Mouse (Mus musculus) G1E (cell line): ENCODE results near the gene Amfr. TPM values are rescaled to one million over a fixed set of nuclear protein-coding genes. Genes with fewer than 3 reads are reported as not detected.

Experiments
- ATAC-seq: 2 replicates; pipeline ENCODE4 v1.8.0; 2016; ENCODE audit warnings: mild to moderate bottlenecking; ENCODE audit not compliant: insufficient number of reproducible peaks, poor library complexity, low FRiP score, severe bottlenecking; ENCODE audit errors: extremely low read depth
- DNase-seq: peaks from one replicate; pipeline ENCODE4 v3.0.0; 2012; ENCODE audit warnings: low spot score
- H3K27me3 ChIP-seq: 2 replicates; pipeline ENCODE4 v1.6.1; 2012; ENCODE audit warnings: mild to moderate bottlenecking, low read length, inconsistent platforms; ENCODE audit not compliant: insufficient read depth
- H3K36me3 ChIP-seq: replicated peaks from 2 replicates; pipeline ENCODE3; 2012; ENCODE audit warnings: mild to moderate bottlenecking, inconsistent platforms
- H3K4me1 ChIP-seq: 2 replicates; pipeline ENCODE4 v1.6.1; 2012; ENCODE audit warnings: low read depth, low read length, inconsistent platforms, mixed read lengths; ENCODE audit not compliant: insufficient read depth
- H3K4me3 ChIP-seq: 2 replicates; pipeline ENCODE4 v1.5.1; 2012; ENCODE audit warnings: low read depth, mild to moderate bottlenecking, inconsistent platforms, low read length, moderate library complexity, mixed read lengths
- H3K9me3 ChIP-seq: replicated peaks from 2 replicates; pipeline ENCODE4 v1.6.1; 2012; ENCODE audit warnings: inconsistent platforms
- CTCF ChIP-seq: IDR thresholded peaks from 2 replicates; pipeline ENCODE4 v1.5.1; 2012; ENCODE audit warnings: low read depth, low read length, inconsistent platforms, mixed read lengths
- GATA1 ChIP-seq: IDR thresholded peaks from 2 replicates; pipeline ENCODE4 v1.6.1; 2012; ENCODE audit warnings: borderline replicate concordance, low read length, inconsistent platforms, mixed read lengths
- GATA2 ChIP-seq: IDR thresholded peaks from 2 replicates; pipeline ENCODE4 v1.6.1; 2012; ENCODE audit warnings: low read depth, low read length, inconsistent platforms, borderline replicate concordance
- POLR2AphosphoS5 ChIP-seq: IDR thresholded peaks from 2 replicates; pipeline ENCODE4 v1.6.1; 2012; ENCODE audit warnings: low read depth, low read length, inconsistent platforms; ENCODE audit not compliant: insufficient replicate concordance
- TAL1 ChIP-seq: conservative IDR thresholded peaks from 2 replicates; pipeline ENCODE4 v1.6.1; 2012; ENCODE audit warnings: low read depth, low read length, inconsistent platforms, mixed read lengths
- polyA plus RNA-seq: library from polyadenylated mRNA; stranded (reverse); fragments of >175 nt; gene quantifications from 2 replicates; pipeline ENCODE4 v1.2.3, GENCODE M21; 2012
- total RNA-seq, 2 experiments: library from RNA; stranded (forward) in 1 of 2; stranded (reverse) in 1 of 2; fragments of 200-1000 nt in 1 of 2; fragments of >200 nt in 1 of 2; fragmentation: Nextera tagmentation in 1 of 2; gene quantifications; 2 replicates each; pipeline ENCODE4 v1.2.3; 2014 to 2017

Gene Amfr
- total and polyA plus RNA-seq, 3 experiments, result 26.1 to 108 (median 35.7) TPM

DNA sequence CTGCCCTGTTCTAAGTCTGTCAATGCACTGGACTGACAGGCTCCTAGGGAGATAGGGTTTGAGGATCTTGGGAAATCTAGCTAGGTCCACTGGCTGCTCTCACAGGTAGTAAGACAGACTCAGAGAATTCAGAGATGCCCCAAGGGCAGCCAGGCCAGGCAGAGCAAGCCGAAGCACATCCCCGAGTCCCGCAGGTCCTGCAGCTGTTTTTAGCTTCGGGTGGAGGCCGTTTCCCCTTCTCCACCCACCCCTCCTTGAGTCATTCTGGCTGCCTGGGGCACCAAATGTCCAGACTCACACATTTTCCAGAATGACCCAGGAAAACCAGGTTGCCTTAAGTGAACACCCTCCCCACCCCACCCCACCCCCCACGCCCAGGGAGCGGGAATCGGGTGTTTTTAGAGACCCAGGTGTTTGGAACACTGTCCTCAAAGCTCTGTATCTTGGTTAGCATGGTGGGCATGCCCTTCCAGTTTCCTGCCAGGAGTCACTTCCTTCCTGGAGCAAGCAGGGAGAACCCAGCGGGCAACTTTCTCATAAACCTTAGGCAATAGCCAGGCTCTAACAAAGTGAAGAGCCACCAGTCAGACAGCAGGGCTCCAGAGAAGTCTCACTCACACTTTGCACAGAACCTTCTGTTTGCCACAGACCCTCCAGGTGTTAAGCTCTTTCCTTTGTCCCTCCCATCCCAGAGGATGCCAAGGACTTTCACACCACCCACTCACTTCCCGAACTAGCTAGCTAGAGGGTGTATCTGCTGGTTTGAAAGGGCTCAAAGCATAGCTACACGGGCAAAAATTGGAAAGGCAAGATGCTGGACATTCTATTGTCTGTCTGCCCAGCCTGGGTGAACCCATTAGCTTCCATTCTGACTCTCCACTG is 71.9 kb downstream of the Amfr start:
- TF ChIP-seq POLR2AphosphoS5, result no peak
- H3K4me3 ChIP-seq, result no peak overlapping the region
- DNase-seq (no peak), ATAC-seq (no peak)
- H3K9me3 ChIP-seq, result no peaks in the 10 kb centered on the region
- no peaks in the 10 kb centered on the region for H3K4me1 ChIP-seq
- H3K27me3 ChIP-seq, result peaks cover 4% of the 10 kb centered on the region
- H3K36me3 ChIP-seq, result no peaks in the 10 kb centered on the region

DNA sequence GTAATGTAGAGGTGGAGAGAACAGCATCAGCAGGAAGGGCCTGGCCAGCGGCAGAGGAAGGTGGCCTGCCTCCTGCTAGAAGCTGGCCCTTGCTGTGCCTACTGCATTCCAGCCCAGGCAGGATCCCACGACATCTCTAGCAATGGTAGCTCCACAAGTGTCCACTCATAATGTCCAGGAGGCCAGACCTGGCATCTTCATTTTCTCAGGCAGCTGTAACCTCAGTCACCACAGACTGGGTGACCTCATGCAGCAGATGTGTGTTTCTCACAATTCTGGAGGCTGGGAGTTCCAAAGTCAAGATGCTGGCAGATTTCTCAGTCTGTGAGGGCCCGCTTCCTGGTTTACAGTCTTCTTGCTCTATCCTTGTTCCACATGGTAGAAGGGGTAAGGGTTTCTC is 74.4 kb downstream of the Amfr start:
- H3K4me1 ChIP-seq, result no peaks in the 10 kb centered on the region
- H3K27me3 ChIP-seq, result peaks cover 4% of the 10 kb centered on the region
- H3K4me3 ChIP-seq, result no peak overlapping the region
- no peak for DNase-seq
- ATAC-seq, result no peak
- H3K36me3 ChIP-seq, result no peaks in the 10 kb centered on the region
- TF ChIP-seq GATA2, result no peak
- no peak for TF ChIP-seq GATA1
- TF ChIP-seq POLR2AphosphoS5, result no peak
- no peak for TF ChIP-seq CTCF
- no peak for TF ChIP-seq TAL1
- no peaks in the 10 kb centered on the region for H3K9me3 ChIP-seq

DNA sequence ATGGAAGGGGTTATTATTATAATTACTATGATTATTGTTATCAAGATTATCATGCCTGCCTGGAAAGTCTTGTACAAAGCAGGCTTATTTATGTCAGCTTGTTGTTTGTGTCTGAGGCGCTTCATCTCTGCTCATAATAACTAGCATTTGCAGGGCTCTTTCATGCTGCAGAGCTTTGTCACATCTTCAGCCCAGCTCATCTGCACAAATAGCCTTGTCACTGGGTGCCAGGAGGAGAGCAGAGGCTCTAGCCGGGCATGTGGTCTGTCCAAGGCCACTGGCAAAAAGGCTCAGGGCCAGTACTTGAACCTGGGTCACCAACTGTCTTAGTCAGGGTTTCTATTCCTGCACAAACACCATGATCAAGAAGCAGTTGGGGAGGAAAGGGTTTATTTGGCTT is 79.4 kb downstream of the Amfr start:
- Histone ChIP-seq H3K4me3 (no peak overlapping the region), H3K4me1 (no peaks in the 10 kb centered on the region), H3K27me3 (peaks cover 3% of the 10 kb centered on the region), H3K9me3 (no peaks in the 10 kb centered on the region), H3K36me3 (no peaks in the 10 kb centered on the region)
- ATAC-seq (no peak), DNase-seq (no peak)
- TF ChIP-seq CTCF (no peak), POLR2AphosphoS5 (no peak), TAL1 (no peak), GATA1 (no peak), GATA2 (no peak)

DNA sequence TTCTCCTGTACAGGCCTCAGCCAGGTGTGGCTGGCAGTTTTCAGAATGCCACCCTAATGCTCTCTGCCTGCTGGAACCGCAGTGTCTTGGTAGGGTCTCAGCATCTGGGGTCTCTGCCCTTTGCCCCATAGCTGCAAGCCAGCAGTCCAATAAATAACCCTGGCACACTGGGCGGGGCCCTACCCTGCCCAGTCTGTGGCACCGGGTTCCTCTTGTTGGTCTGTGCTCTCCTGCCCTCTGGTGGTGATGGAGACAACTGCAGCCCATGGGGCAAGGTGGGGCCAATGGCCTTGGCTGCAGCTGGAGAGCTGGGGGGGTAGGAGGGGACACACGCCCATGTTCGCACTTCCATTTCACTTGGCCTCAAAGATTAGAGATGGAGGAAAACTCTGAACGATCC is 79.8 kb downstream of the Amfr start:
- peak; percentile 61 for DNase-seq
- Histone ChIP-seq H3K9me3 (no peaks in the 10 kb centered on the region), H3K4me1 (no peaks in the 10 kb centered on the region), H3K27me3 (no peaks in the 10 kb centered on the region), H3K4me3 (no peak overlapping the region), H3K36me3 (no peaks in the 10 kb centered on the region)
- peak; percentile 57 for ATAC-seq
- TF ChIP-seq CTCF (peak; percentile 74), TAL1 (no peak)

DNA sequence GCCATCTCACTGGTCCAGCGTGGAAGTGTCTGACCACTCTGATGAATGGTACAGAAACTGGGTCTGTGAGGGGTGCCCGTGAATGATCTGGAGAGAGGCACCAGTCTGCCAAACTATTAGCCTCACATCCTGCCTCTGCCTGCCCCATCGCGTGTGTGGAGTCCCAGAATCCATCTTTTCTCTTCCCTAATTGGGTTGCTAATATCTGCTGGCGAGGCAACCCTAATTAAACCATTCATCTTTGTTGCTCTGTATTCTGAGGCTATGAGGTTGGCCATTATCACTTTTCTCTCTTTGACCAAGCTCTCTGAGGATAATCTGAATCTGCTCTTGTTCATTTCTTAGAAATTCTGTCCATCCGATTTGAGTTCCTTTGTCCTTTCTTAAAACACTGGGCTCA is 81.3 kb downstream of the Amfr start:
- Histone ChIP-seq H3K9me3 (peaks cover 8% of the 10 kb centered on the region), H3K36me3 (no peaks in the 10 kb centered on the region), H3K4me3 (no peak overlapping the region), H3K27me3 (no peaks in the 10 kb centered on the region), H3K4me1 (no peaks in the 10 kb centered on the region)
- TF ChIP-seq POLR2AphosphoS5 (no peak), GATA1 (no peak), TAL1 (no peak), CTCF (no peak), GATA2 (no peak)
- no peak for ATAC-seq
- no peak for DNase-seq

DNA sequence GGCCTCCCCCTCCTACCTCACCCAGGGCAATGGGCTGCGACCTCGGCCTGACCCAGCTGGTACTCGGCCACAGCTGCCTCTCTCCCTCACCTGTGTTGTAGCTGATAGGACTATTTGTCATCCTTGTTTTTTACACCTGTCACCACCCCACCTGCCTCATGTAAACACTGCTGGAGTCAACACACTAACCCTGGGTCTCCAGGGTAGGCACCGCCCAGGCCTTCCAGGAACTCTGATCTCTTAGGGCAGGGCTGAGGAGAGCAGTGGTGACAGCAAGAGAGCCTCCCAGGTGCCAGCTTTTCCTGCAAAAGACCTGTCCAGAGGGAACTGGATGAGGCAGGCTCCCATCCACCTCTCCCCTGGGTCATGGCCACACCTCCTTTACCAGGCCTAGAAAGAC is 83.4 kb downstream of the Amfr start:
- peaks cover 11% of the 10 kb centered on the region for H3K9me3 ChIP-seq
- DNase-seq (no peak), ATAC-seq (no peak)
- no peaks in the 10 kb centered on the region for H3K4me1 ChIP-seq
- H3K36me3 ChIP-seq, result no peaks in the 10 kb centered on the region
- no peaks in the 10 kb centered on the region for H3K27me3 ChIP-seq
- no peak overlapping the region for H3K4me3 ChIP-seq
- TF ChIP-seq GATA2 (no peak), CTCF (no peak), POLR2AphosphoS5 (no peak), GATA1 (no peak), TAL1 (no peak)

DNA sequence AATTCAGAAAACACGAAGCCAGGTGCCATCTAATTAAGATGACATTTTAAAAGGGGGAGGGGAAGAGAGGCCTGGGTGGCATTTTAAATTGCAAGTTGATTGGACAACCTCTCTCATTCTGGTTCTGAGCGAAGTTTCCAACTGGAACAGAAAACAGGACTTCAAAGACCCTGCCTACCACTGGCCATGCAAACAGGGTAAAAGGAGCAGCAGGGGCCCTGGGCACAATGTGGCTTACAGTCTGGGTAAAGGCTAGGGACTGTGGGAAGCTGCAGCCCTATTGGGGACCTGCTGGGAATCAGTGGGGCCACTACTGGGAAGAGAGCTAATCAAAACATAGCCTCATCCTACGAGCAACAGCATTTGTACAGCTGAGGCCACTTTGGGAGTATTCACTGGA is 87.1 kb downstream of the Amfr start:
- TF ChIP-seq CTCF, result no peak
- TF ChIP-seq GATA2, result no peak
- no peak for TF ChIP-seq TAL1
- no peak for TF ChIP-seq GATA1
- no peak for TF ChIP-seq POLR2AphosphoS5

More for the DNA sequence above, 87.1 kb downstream of the Amfr start:
- Histone ChIP-seq H3K36me3 (no peaks in the 10 kb centered on the region), H3K4me1 (no peaks in the 10 kb centered on the region), H3K27me3 (no peaks in the 10 kb centered on the region), H3K4me3 (no peak overlapping the region), H3K9me3 (peaks cover 16% of the 10 kb centered on the region)
- no peak for ATAC-seq
- DNase-seq, result no peak
